Comparison of ENCODE assay signal across 9 mouse cellular contexts in genomic region chr4:98182053-98182355, GRCm38 (mm10).
DNase-seq lines count a peak whose midpoint lies in the region; ATAC-seq and TF ChIP-seq lines count a peak whose summit lies in the region.
"Had no signal": no experiment of that assay in that cellular context is flagged by ENCODE, and none has a peak within 500 bp of the region (broad histone marks: within the 10 kb centered on the region; RNA-seq: fewer than 3 reads in every experiment).

No protein-coding gene starts in this region.

- WGBS in heart, embryonic 10.5 days: 35% methylated on average over 4 of the region's 4 CpGs
- WGBS in forebrain, embryonic 16.5 days: 32% methylated on average over 4 of the region's 4 CpGs

- intact Hi-C loops in left cerebral cortex, adult 2 months (cut with DNase I): no loop called here

- no peak for ATAC-seq in forebrain, embryonic 16.5 days

- H3K27ac ChIP-seq in heart, embryonic 10.5 days: no peak overlapping the region
- no peak overlapping the region for H3K27ac ChIP-seq in left cerebral cortex, adult 2 months
- no peak overlapping the region for H3K27ac ChIP-seq in forebrain, embryonic 16.5 days (ENCODE audit: low read length)
- H3K27ac ChIP-seq: midbrain, embryonic 12.5 days had no signal

- DNase-seq in heart, adult 18-20 months: peak; percentile 83
- no peak for DNase-seq in heart, embryonic 10.5 days (ENCODE audit: low spot score)
- DNase-seq in NIH3T3 (ENCODE audit: low read depth): peak; percentile 79
- peak; percentile 53 for DNase-seq in gastrocnemius, postnatal 25 days
- DNase-seq in kidney, adult 9 months: peak; percentile 28
- no peak for DNase-seq in left cerebral cortex, adult 2 months (ENCODE audit: extremely low spot score in 1 of 2, low spot score in 2 of 2)
- no peak for DNase-seq in ovary, postnatal 36 days (ENCODE audit: low spot score)

- no peaks in the 10 kb centered on the region for H3K9me3 ChIP-seq in heart, embryonic 10.5 days
- no peaks in the 10 kb centered on the region for H3K9me3 ChIP-seq in forebrain, embryonic 16.5 days (ENCODE audit: control insufficient read depth, low read length)
- H3K9me3 ChIP-seq: midbrain, embryonic 12.5 days had no signal

- H3K9ac ChIP-seq in forebrain, embryonic 16.5 days (replicated peaks; ENCODE audit: low read depth, low read length): no peak overlapping the region
- H3K9ac ChIP-seq: midbrain, embryonic 12.5 days had no signal

- H3K4me2 ChIP-seq in forebrain, embryonic 16.5 days (ENCODE audit: low read length): no peak overlapping the region
- H3K4me2 ChIP-seq: midbrain, embryonic 12.5 days had no signal

- peaks cover 16% of the 10 kb centered on the region for H3K4me1 ChIP-seq in heart, embryonic 10.5 days
- H3K4me1 ChIP-seq in forebrain, embryonic 16.5 days (replicated peaks; ENCODE audit: control insufficient read depth, insufficient read depth, low read length): no peaks in the 10 kb centered on the region

- H3K27me3 ChIP-seq in heart, embryonic 10.5 days (ENCODE audit: insufficient read depth, poor library complexity, severe bottlenecking): no peaks in the 10 kb centered on the region
- H3K27me3 ChIP-seq in forebrain, embryonic 16.5 days (replicated peaks; ENCODE audit: control insufficient read depth, insufficient read depth, low read length): no peaks in the 10 kb centered on the region
- H3K27me3 ChIP-seq: midbrain, embryonic 12.5 days had no signal

- H3K36me3 ChIP-seq in heart, embryonic 10.5 days: no peaks in the 10 kb centered on the region
- no peaks in the 10 kb centered on the region for H3K36me3 ChIP-seq in forebrain, embryonic 16.5 days (ENCODE audit: control insufficient read depth, insufficient read depth)
- H3K36me3 ChIP-seq: midbrain, embryonic 12.5 days had no signal

- no peak for TF ChIP-seq CTCF in left cerebral cortex, adult 2 months (IDR thresholded peaks at IDR 0.05)

- no peak overlapping the region for H3K4me3 ChIP-seq in heart, embryonic 10.5 days
- no peak overlapping the region for H3K4me3 ChIP-seq in left cerebral cortex, adult 2 months
- no peak overlapping the region for H3K4me3 ChIP-seq in forebrain, embryonic 16.5 days (replicated peaks; ENCODE audit: low read length)
- H3K4me3 ChIP-seq: midbrain, embryonic 12.5 days had no signal

Comparison
In these comparisons a context has a peak if more than half of its experiments do, and no peak if none do; other contexts are left out.
1. DNase-seq: peak in heart, adult 18-20 months (2 of 2), NIH3T3 (single experiment), gastrocnemius, postnatal 25 days (single experiment) and kidney, adult 9 months (single experiment); none in heart, embryonic 10.5 days (single experiment), left cerebral cortex, adult 2 months (0 of 2) and ovary, postnatal 36 days (single experiment).